Mouse (Mus musculus): ENCODE measurements around the gene Pdxdc1.
"Not testable (repeated sequence)": the region's sequence is repeated elsewhere in the genome, so short reads cannot be mapped to it uniquely, and the experiment has no call there.

Gene Pdxdc1

DNA sequence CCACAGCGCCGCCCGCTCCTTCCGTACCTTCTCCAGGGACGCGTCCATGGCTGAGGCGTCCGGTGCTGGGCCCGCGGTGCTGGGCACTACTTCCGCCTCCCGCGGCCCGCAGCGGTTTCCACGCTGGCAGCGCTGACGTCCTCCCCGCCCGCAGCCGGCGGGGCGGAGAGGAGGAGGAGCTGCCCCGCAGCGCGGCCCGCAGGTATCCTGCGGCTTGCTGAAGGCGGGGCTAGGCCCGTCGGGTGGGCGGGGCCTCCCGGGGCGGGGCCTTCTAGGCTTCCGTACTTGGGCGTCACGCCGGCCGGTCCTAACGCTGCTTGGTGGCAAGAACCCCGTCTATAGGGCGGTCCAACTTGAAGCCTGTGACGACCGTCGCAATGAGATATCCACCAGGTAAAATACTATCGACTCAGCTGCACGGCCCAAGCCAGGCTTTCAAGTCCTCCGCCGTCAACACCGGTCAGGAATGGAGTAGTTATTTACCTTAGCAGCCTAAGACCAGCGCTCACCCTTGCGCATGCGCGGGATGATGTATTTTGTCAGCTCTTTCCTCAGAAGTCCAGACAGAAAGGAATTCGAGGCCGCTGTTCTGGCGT, at the start of gene Pdxdc1, which contains the start of gene Mpv17l:
Gene Pdxdc1 (minus strand): TSS at position 244 of the 596 bp plus-strand sequence.
Gene Mpv17l (plus strand): TSS at position 274 of the 596 bp plus-strand sequence.
- peak; percentile 97 to 98 for DNase-seq

DNA sequence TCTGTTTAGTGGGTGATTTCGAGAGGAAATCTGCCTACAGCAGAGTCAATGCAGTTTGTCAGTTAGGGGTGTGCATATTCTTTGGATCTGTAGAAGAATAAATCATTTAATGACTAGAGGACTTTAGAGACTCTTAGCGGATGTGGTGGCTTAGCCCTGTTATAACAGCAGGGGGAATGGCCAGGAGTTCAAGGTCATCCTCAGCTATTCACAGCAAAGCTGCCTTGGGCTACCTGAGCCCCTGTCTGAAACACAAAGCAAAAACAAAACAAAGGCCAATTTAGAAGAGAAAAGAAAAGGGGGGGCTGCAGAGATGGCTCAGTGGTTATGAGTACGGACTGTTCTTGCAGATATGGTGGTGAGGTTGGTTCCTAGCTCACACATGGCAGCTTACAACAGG, 48.3 kb upstream of the Pdxdc1 start:
- DNase-seq, result no peak

DNA sequence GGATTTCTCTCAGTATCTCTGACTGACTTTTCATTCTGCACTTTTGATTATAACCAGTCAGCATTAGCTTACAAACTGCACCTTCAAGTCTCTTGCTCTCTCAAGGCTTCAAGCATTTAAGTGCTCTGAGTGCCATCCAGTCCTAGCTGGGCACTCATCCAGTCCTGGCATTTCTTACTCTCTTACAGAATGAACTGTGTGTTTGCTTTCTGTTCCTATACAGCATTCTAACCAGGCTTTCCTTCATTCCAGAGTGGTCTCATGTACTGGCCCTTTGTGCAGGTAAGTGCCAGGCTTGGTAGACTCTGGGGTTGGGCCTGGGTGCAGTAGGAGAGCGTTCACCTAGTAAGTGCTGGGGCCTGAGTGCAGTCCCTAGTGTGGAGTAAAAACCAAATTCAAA, 43.4 kb upstream of the Pdxdc1 start:
- no peak for DNase-seq

DNA sequence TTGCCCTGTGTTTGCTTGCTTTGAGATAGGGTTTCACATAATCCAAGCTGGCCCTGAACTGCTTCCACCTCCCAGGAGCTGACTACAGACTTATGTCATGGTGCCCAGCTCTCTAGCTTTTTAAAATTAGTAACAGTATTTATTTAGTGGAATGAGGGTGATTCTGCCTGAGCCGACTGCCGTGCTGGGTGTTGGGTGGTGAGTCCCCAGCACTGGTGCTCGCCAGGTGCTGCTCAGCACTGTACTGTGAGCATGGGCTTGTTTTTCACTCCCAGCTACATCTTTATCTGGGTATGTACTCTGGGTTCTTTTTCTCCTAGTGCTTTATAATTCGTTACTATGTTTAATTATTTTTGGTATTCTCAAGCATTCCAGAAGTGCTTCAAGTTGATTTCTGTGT, 42.2 kb upstream of the Pdxdc1 start:
- DNase-seq, result no peak

DNA sequence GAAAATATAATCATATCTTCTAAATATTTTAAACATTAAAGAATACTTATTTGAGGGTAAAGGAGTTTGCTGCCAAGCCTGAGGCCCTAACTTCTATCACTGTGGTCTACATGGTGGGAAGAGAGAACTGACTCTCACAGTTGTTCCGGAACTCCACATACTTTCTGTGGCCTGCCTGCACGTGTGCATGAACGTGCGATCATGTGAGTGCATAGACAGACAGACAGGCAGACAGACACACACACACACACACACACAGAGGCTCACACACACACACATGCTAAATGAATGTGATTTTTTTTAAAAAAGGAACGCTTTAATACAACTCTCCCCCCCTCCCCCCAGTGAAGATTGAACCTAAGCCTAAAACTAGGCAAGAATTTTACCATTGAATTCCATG, 41.8 kb upstream of the Pdxdc1 start:
- DNase-seq, result no peak

DNA sequence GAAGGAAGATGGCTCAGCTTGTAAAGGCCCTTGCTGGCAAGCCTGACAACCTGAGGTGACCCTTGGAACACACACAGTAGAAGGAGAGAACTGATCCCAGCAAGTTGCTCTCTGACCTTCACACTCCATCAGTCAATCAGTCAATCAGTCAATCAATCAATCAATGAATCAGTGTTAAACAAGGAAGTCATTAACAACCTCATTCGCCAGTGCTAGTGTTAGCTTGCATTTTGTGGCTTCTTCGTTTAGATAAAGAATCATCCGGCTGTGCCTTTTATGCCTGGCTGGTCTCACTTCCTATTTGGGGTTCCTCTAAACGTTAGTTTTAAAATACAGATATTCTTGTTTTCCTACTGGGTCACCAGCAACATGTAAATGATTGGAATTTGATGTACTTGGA, 41.2 kb upstream of the Pdxdc1 start:
- DNase-seq, result no peak

DNA sequence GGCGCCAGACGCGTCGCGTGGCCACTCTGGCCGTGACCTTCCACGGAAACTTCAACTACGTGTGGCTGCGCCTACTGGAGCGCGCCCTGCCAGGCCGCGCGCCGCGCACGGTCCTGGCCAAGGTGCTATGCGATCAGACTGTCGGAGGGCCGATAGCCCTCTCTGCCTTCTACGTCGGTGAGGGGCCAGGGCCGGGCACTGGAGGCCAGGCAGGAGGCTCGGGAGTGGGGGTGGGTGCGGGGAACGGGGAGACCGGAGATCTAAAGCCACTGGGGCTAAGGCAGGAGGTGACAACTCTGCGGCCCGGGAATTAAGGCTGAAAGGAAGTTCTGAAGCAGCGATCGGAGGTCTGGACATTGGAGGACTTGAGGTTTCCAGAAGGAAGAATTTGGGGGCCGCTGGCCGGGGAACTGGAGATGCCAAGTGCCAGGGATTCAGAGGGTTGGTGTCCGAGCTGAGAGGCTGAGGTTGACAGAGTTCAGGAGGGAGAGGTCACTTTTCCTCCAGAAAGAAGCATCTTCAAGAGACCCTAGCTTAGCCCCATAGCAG, 38.0 kb upstream of the Pdxdc1 start:
- no peak for DNase-seq

DNA sequence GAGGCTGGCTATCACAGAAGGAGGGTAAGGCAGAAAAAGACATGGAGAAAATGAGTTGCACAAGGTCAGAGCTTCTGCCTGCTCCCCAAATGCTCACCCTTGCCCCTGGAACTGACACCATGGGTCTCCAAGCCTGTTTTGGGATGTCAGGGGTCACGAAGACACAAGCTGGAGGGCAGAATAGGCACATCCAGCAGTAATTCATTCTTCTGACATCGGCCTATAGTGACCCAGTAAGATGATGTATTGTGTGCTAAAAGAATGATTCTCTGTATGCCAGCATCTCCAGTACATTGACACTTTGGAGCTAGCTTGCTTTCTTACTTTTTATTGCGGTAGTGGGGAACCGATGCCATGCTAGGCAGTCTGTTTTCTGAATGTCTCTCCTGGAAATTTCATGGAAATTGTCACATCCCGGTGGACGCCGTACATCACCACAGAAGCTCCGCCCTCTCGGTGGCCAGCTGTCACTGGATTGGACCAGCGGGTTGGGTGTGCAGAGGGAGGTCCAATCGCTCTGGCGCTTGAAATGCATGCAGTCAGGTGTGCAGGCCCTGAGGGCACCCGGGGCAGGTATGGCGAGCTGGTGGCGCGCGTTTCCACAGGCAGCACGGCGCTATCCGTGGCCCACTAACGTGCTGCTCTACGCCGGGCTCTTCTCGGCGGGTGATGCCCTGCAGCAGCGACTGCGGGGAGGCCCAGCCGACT, 37.4 kb upstream of the Pdxdc1 start:
- no peak for DNase-seq

DNA sequence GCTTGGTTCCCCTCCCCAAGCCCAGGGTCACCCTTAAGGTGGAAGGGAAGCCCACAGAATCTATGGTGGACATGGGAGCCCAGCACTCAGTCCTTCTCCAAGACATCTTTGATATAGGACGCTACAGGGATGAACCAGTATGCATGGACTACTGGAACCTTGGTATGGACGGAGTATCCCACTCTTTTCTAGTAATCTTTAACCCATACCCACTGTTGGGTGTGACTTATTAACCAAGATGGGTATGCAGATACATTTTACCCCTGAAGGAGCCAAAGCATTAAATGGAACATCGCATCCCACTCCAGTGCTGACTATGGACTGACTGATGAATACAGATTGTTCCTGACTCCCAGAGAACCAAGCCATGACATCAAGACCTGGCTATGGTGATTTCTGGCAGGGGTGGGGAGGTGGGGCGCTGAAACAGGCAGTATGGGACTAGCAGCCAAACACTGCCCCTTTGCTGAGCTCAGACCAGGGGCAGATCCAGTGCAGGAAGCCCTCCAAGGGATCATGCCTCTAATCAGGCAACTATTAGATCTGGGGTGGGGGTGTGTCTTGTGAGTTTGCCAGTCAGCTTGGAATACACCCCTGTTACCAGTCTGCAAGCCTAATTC, 24.6 kb upstream of the Pdxdc1 start:
- no peak for DNase-seq

DNA sequence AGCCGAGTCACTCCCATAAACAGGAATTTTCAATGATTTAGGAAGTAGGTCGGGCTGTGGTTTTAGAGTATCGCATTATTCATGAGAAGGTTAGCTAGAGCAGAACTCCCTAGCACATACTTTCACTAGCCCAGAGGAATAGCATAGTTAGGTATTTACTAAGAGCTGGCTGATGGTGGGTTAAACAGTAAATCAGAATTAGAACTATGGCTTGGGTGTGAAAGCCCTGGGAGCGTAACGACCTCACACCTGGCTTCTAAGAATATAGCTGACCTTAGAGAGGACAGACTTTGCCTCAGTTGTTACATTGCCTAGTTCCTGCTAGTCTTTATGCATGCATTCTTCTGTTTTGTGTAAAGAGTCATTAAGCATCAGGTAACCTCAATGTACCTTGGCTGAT, 20.0 kb upstream of the Pdxdc1 start:
- DNase-seq, result not testable (repeated sequence)

DNA sequence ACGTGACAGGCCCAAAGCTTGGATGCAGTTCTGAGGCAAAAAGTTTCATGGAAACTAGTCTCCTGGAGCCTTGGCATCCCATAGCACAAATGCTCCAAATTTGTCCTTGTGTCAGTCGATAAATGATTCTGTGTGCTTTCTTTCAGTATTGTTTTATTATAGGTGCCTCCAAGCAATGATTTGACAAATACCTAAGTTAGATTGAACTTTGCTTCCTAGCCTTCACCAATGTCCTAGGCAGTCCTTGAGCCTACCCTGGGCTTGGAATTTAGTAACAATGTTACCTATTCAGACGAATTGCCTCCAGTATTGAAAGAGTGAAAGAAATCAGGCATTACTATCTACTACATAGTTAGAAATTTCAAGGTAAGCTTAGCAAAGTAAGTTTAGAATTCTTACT, 19.6 kb upstream of the Pdxdc1 start:
- not testable (repeated sequence) for DNase-seq

DNA sequence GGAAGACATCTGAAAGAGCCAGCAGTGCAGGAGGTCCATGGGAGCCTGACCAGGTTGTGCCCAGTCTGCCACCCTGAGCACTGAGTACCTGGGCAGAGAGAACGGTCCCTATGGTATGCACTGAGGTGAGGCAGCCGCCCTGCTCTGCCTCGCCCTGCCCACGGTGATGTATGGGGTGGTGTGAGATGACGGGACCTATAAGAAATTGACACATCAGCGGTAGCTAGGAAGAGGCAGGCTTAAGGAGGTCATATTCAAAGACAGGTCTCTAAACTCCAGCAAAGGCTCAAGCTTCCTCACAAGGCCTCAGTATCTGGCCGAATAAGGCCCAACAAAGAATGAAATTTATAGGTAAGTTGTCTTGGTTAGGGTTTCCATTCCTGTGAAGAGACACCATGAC, 18.9 kb upstream of the Pdxdc1 start:
- DNase-seq, result no peak

DNA sequence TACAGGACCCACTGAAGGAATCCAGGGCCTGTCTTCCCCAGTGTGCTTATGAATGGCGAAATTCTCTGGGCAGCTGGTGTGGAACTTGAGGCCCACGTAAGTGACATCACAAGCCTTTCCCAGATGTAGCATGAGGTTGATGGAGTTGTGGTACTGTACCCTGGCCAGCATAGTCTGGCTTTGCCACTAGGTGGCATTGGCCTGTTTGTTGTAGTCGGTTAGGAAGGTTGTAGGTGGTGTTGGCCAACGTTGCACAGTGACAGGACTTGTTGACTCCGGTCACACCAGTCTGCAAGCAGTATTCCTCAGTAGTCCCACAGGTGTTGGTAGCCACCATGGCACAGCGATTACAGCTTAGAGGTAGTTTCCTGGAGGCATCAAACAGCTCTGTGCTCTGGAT, 18.1 kb upstream of the Pdxdc1 start:
- DNase-seq, result peak in 1 of 2 experiments; percentile 6

DNA sequence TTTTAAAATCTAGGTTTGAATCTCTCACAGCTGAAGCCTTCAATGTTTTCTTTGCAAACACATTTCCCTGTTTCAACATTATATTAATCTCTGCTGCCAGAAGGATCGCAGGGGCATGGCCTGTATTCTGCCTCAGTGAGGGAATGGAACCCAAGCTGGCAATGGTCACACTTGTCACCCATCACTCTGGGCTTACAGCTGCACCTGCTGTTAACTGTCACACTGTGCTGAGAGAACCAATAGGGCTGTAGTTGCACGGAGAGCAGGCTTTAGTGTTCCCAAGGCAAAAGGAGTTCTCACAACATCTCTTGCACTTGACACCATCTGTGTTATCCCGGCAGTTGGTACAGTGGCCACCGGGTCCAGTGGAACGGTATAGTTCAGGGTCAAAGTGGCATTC, 17.2 kb upstream of the Pdxdc1 start:
- DNase-seq, result no peak

DNA sequence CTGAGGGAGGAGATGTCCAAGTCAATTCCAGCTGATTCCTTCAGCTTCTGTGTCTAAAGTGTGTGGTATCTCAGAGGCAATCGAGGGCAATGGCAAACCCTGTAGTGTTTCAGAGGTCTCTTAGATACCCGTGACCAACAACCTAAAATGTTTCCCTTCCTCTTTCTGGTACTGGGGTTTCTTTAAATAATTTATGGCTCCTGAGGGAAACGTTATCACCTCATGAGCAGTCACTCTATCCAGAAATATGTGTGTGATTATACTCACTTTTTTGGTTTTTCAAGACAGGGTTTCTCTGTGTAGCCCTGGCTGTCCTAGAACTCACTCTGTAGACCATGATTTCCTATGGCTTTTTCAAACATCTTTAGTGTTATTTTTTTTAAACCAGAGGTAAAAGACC, 4.4 kb upstream of the Pdxdc1 start:
- no peak for DNase-seq

DNA sequence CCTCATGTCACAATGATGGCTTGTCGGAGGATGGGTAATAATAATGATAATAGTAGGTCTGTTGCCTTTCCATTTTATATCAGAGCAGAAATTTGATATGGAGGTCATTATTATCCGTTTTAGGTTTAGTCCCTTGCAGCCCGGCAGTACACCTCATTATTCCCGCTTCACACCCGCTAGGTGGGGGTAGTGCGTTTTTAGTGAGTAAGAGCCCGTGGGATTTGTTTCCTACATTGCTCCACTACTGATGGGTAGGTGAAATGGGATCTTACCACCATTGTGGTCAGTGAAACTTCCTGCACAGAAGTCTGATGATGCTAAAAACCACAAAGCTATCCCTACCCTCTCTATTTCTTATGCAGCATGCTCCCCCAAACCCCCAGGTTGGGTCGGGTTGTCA, 557 bp upstream of the Pdxdc1 start:
- DNase-seq, result no peak

DNA sequence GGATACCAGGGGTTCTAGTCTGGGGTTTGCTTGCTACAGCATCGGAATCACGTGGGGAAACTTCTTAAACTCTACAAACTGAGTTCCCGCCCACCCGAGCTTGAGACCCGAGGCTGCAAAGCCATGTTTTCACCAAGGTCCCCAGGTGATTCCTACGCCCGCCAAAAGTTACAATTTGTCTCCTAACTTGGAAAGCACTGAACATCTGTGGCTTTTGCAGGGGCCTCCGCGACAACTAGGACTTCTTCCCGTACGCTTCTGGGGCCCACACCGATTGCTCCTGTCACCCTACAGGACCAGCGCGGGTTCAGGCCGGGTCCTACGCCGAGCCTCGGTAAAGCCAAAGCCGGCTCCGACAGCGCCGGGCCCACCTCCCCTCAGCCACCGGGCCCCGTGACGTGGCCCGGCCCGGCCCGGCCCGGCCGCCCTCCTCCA, 517 bp downstream of the Pdxdc1 start:
- no peak for DNase-seq

DNA sequence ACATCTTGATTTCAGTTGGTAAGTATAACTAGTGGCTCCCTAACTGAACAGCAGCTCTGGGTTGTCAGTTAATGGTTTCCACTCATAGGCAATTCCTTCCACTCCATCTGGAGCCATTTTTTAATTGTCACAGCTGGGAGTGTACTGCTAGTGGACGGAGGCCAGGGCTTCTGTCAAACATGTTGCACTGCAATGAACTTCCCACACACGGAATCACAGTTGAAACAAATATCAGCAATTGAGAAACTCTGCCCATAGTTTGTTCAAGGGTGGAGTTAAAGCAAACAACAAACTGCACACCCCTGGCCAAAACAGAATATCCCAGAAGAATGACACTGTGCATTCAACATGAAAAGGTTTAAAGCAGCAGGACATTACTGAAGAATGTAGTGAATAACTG, 4.0 kb downstream of the Pdxdc1 start:
- no peak for DNase-seq

DNA sequence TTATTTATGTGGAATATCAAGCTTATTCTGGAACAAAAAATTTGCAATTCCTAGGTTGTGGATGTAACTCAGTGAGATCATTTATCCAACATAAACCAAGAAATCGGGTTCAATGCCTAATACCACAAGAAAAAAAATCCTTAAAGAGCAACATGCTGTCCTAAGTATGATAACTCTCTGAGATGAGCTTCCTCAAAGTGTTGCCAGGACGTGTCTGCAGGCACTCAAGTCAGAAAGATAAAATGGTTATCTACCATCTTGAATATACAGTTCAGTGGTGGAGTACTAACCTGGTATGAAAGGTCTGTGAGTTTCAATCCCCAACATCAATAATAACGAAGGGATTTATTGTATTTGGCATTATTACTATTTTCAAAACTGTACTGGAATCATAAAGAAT, 6.6 kb downstream of the Pdxdc1 start:
- DNase-seq, result no peak

DNA sequence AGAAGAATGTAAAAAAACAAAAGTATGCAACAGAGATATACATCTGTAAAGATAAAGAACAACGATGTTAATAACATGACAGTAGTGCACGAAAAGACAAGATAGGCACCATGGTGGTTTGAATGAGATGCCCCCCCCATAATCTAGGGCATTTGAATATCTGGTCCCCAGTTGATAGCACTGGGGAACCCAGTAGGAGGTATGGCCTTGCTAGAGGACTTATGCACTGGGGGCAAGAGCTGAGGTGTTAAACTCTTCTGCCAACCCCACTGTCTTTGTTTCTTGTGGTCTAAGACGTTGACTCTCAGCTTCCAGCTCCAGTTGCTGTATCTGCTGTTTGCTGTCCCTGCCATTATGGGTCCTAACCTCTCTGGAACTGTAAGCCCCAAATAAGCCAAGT, 7.2 kb downstream of the Pdxdc1 start:
- no peak for DNase-seq

DNA sequence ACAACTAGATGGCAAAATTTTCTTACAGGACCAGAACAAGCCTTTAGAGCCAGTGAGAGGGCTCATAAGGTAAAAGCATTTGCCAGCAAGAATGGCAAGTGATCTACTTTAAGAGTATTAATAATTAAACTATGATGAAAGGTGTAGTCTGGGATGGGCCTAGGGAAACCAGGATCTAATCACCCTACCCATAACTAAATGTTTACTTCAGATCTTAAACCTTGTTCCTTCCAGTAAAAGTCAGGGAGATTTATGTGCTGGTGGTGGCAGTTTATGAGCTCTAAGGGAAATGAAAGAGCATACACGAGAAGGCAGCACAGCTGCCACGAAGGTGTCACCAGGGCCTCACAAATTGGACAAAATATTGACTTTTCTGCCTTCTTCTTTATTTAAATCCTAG, 8.8 kb downstream of the Pdxdc1 start:
- DNase-seq, result no peak

DNA sequence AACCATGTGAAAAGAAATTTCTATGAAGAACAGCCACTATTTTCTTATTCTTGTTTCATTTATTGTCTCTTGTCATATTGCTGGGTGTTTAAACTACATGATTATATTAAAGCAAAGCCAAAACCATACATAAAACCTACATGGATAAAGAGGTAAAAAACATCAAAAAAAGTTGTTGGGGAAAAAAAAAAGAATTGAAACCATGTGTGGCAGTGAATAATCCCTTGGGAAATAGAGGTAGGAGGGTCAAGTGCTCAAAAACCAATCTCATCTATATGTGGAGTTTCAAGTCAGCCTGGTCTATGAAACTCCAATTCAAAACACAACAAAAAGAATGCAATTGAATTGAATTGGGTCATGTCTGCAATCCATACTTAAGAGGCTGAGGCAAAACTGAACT, 10.1 kb downstream of the Pdxdc1 start:
- DNase-seq, result no peak

DNA sequence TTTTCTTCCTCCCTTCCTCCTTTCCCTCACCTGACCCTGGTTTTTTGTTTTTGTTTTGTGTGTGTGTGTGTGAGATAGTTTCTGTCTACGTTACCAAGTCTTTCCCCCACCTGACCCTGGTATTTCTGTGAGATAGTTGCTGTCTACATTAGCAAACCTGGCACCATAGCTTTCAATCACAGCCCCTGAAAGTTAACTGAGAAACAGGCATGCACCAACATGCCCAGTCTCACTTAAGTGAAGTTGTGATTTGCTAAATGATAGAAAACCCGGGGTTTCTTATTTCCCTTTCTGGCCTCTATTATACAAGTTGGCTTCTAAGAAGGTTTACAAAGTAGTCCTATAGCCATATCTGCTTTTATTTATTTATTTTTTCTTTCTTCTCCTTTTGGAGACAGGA, 12.5 kb downstream of the Pdxdc1 start:
- no peak for DNase-seq
